Mouse (Mus musculus) forebrain, embryonic 13.5 days (tissue): ENCODE results near the gene Smpdl3b. TPM values are rescaled to one million over a fixed set of nuclear protein-coding genes. Genes with fewer than 3 reads are reported as not detected.
"Not testable (repeated sequence)": the region's sequence is repeated elsewhere in the genome, so short reads cannot be mapped to it uniquely, and the experiment has no call there.

Experiments used
- ATAC-seq: fragments of 200-750 bp; cut with Nextera tagmentation; 2 replicates; pipeline ENCODE4 v1.8.0; 2017
- H3K27ac ChIP-seq: fragments of 300-500 bp; sonication (generic); 2 replicates; pipeline ENCODE4 v1.5.1; 2015; ENCODE audit warnings: inconsistent platforms, mild to moderate bottlenecking, moderate library complexity
- H3K27me3 ChIP-seq: fragments of 300-500 bp; sonication (generic); 2 replicates; pipeline ENCODE4 v1.6.1; 2015; ENCODE audit warnings: mild to moderate bottlenecking, inconsistent platforms
- H3K36me3 ChIP-seq: fragments of 300-500 bp; sonication (generic); 2 replicates; pipeline ENCODE4 v1.6.1; 2015; ENCODE audit warnings: mild to moderate bottlenecking, inconsistent platforms; ENCODE audit not compliant: poor library complexity, severe bottlenecking
- H3K4me1 ChIP-seq: fragments of 300-500 bp; sonication (generic); 2 replicates; pipeline ENCODE4 v1.6.1; 2015; ENCODE audit warnings: inconsistent platforms
- H3K4me2 ChIP-seq: fragments of 300-500 bp; sonication (generic); 2 replicates; pipeline ENCODE4 v1.6.1; 2015; ENCODE audit warnings: inconsistent platforms, mild to moderate bottlenecking, moderate library complexity
- H3K4me3 ChIP-seq: fragments of 300-500 bp; sonication (generic); 2 replicates; pipeline ENCODE4 v1.5.1; 2015; ENCODE audit warnings: mild to moderate bottlenecking, inconsistent platforms
- H3K9ac ChIP-seq: fragments of 300-500 bp; sonication (generic); 2 replicates; pipeline ENCODE4 v1.6.1; 2015; ENCODE audit warnings: mild to moderate bottlenecking, inconsistent platforms
- H3K9me3 ChIP-seq: fragments of 300-500 bp; sonication (generic); replicated peaks from 2 replicates; pipeline ENCODE4 v1.6.1; 2016; ENCODE audit warnings: inconsistent platforms
- WGBS: fragments of 180-500 bp; shearing (Covaris S2); methylation state at CpG from one replicate; pipeline ENCODE4 v1.1.7; 2015; 5-methylcytosine and 5-hydroxymethylcytosine counted together
- polyA plus RNA-seq: library from polyadenylated mRNA; unstranded; fragments of >200 nt; fragmentation: Nextera tagmentation; extraction: Ambion mirVana; gene quantifications from 2 replicates; pipeline ENCODE4 v1.2.1, GENCODE M21; 2015

Smpdl3b gene
- polyA plus RNA-seq, 1 experiment from 2014 or later = 1.7 TPM

GRCm38 (mm10) chr4:132746911-132747517 is 10.0 kb downstream of the Smpdl3b start:
- 88% methylated on average over 9 of the region's 9 CpGs for WGBS
- Histone ChIP-seq H3K4me2 (no peak overlapping the region), H3K9me3 (no peaks in the 10 kb centered on the region)

GRCm38 (mm10) chr4:132743992-132744911 is 12.8 kb downstream of the Smpdl3b start:
- H3K27me3 ChIP-seq = no peaks in the 10 kb centered on the region
- no peak overlapping the region for H3K4me3 ChIP-seq
- H3K9me3 ChIP-seq = no peaks in the 10 kb centered on the region
- H3K4me1 ChIP-seq = 0 out of 2 replicates have a peak, but pooled peaks cover 9% of the 10 kb centered on the region
- no peak overlapping the region for H3K9ac ChIP-seq
- ATAC-seq = no peak
- WGBS = 75% methylated on average over 11 of the region's 11 CpGs
- H3K4me2 ChIP-seq = no peak overlapping the region
- peak overlapping the region; percentile 35; the same call in 1 of the 2 replicates for H3K27ac ChIP-seq
- H3K36me3 ChIP-seq = no peaks in the 10 kb centered on the region

More at GRCm38 (mm10) chr4:132746911-132747517, 10.0 kb downstream of the Smpdl3b start:
- H3K4me1 ChIP-seq = 0 out of 2 replicates have a peak, but pooled peaks cover 9% of the 10 kb centered on the region
- ATAC-seq = no peak
- H3K4me3 ChIP-seq = no peak overlapping the region
- H3K36me3 ChIP-seq = no peaks in the 10 kb centered on the region
- H3K9ac ChIP-seq = no peak overlapping the region
- H3K27ac ChIP-seq = no peak overlapping the region
- no peaks in the 10 kb centered on the region for H3K27me3 ChIP-seq

DNA sequence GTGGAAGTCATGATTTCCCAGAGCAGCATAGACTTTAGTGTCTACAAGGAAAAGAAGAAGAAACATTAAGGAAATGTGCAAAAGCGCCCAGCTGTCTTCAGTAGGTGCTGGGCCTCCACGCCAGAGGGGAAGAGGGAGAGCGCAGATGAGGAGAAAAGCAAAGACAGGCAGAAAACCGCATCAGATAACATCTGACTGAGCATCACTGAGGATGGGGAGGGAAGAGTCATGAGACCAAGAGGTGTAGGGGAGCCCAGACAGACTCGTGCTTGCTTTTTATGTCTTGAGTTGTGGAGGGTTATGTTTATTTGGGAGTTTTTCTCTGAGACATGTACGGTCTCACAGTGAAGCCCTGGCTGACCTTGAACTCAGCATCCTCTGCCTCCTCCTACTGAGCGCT is 15.6 kb downstream of the Smpdl3b start:
- Histone ChIP-seq H3K4me2 (no peak overlapping the region), H3K4me1 (0 out of 2 replicates have a peak, but pooled peaks cover 9% of the 10 kb centered on the region), H3K9ac (no peak overlapping the region), H3K36me3 (no peaks in the 10 kb centered on the region), H3K4me3 (no peak overlapping the region), H3K27me3 (no peaks in the 10 kb centered on the region), H3K9me3 (no peaks in the 10 kb centered on the region), H3K27ac (no peak overlapping the region)
- WGBS = 96% methylated on average over 7 of the region's 7 CpGs
- ATAC-seq = no peak

GRCm38 (mm10) chr4:132737154-132737553 is 19.9 kb downstream of the Smpdl3b start:
- H3K9me3 ChIP-seq, H3K4me2 ChIP-seq, H3K4me1 ChIP-seq, H3K27me3 ChIP-seq, H3K9ac ChIP-seq, H3K27ac ChIP-seq, H3K4me3 ChIP-seq, H3K36me3 ChIP-seq, ATAC-seq: not testable (repeated sequence)
- WGBS = 92% methylated on average over 9 of the region's 9 CpGs

DNA sequence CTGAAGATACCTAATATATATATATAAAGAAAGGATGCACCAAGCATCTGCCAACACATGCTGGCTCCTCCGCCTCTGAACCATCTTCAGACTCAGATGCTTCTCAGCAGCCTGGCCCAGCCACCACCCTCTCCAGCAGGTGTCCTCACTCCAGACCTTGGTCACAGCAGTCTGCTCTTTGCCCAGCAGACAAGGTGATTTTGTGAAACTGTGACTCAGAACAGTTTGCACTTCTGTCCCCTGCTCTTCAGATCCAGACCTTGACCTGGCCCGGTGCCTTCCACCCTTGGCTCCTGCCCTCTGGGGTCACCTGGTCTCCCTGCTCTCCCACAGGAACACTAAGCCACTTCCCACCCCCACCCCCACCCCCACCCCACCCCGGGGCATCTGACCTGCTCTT is 21.2 kb downstream of the Smpdl3b start:
- no peaks in the 10 kb centered on the region for H3K36me3 ChIP-seq
- no peak overlapping the region for H3K9ac ChIP-seq
- H3K4me1 ChIP-seq = peaks cover 9% of the 10 kb centered on the region
- no peaks in the 10 kb centered on the region for H3K9me3 ChIP-seq
- no peak for ATAC-seq
- WGBS = 76% methylated on average over 3 of the region's 3 CpGs
- no peak overlapping the region for H3K4me2 ChIP-seq
- H3K27ac ChIP-seq = no peak overlapping the region
- H3K27me3 ChIP-seq = no peaks in the 10 kb centered on the region
- H3K4me3 ChIP-seq = no peak overlapping the region

DNA sequence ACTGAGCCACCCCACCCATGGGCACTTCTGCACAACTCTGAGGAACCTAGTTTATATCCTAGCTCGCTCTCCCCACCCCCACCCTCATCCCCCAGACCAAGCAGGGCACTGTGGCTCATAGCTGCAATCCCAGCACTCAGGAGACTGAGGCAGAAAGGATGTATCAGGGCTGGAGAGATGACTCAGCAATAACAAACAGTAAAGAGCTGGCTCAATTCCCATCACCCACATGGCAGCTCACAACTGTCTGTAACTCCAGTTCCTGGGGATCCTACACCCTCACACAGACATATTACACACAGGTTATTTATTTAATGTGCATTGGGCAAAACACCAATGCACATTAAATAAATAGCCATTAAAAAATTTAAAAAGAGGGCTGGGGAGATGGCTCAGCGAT is 21.7 kb downstream of the Smpdl3b start:
- no peak for ATAC-seq
- Histone ChIP-seq H3K4me2 (no peak overlapping the region), H3K27ac (no peak overlapping the region), H3K9ac (no peak overlapping the region), H3K4me1 (peaks cover 9% of the 10 kb centered on the region), H3K27me3 (no peaks in the 10 kb centered on the region), H3K9me3 (no peaks in the 10 kb centered on the region), H3K4me3 (no peak overlapping the region), H3K36me3 (no peaks in the 10 kb centered on the region)
- 82% methylated on average over 2 of the region's 2 CpGs for WGBS

DNA sequence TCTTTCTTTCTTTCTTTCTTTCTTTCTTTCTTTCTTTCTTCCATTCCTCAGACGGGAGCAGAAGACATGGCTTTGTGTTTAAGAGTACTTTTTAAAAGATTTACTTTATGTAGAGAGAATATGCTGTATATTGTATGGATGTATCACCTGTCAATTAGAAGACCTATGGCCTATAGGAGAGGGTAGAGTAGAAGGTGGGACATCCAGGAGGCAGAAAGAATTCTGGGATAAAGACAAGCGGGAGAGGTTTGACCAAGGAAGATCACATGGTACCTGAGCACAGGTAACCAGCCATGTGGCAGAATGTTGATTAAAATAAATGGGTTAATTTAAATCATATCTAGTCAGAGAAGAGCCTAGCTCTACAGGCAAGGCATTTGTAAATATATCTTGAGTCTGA is 22.3 kb downstream of the Smpdl3b start:
- Histone ChIP-seq H3K27ac (no peak overlapping the region), H3K27me3 (no peaks in the 10 kb centered on the region), H3K4me1 (peaks cover 9% of the 10 kb centered on the region), H3K9ac (no peak overlapping the region), H3K36me3 (no peaks in the 10 kb centered on the region), H3K9me3 (no peaks in the 10 kb centered on the region), H3K4me3 (no peak overlapping the region), H3K4me2 (no peak overlapping the region)
- no peak for ATAC-seq
- WGBS = 96% methylated on average over 2 of the region's 2 CpGs

DNA sequence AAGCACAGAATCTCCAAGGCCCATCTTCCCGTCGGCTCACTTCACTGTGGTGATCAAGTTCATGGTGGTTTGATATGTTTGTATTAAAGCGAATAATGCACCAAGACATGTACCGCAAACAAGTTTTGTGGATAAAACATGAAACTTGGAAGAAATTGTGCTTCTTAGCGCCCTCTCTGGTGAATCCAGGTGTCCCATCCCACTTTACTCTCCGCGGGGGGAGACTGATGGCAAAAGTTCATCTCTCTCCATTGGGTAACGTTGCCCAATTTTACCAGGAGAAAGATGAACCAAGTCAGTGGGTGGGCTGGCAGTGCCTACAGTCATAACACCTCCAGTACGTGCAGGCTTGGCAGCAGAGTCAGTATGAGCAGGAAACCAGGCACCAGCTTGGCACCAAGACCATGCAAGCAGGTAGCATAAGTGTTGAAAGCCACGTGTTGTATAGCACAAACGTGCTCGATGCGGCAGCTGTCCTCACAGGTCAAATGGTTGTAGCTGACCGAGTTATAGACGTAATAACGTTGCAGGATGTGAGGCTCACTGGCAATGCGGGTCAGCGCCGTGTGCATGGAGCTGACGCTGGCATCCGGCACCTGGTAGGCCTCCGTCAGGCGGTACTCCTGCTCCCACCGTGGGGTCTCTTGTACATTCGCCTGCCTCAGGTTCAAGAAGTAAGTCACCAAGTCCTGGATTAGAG is 23.8 kb downstream of the Smpdl3b start:
- no peak overlapping the region for H3K9ac ChIP-seq
- no peak overlapping the region for H3K4me3 ChIP-seq
- WGBS = 91% methylated on average over 25 of the region's 25 CpGs
- H3K4me1 ChIP-seq = peaks cover 9% of the 10 kb centered on the region
- no peaks in the 10 kb centered on the region for H3K9me3 ChIP-seq
- no peaks in the 10 kb centered on the region for H3K36me3 ChIP-seq
- H3K4me2 ChIP-seq = no peak overlapping the region
- ATAC-seq = no peak
- no peaks in the 10 kb centered on the region for H3K27me3 ChIP-seq
- H3K27ac ChIP-seq = no peak overlapping the region

DNA sequence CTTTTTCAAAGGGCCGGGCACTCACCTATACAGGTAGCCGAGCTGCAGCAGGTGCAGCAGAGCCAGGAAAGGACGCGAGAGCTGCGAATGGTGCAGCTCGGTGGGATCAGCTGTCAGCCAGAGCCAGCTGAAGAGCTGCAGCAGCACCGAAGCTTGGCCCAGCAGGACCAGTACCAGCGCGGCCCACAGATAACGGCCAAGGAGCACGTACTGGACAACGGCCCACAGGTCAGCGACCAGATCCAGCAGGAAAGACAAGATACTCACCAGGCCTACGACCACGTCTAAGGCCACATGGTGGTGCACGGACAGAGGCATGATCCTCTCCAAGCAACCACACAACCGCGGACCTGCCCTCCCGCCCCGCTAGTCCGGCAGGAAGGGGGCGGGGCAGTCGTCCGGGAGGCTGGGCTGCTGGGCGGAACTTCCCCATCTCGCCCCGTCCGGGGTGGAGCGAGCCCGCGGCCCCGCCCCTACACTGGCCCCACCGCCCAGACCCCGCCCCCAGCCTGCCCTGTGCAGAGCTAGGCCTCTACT is 24.8 kb downstream of the Smpdl3b start, which contains the start of gene Xkr8:
Gene Xkr8, minus strand, starts transcription at position 399 of the 537 bp plus-strand sequence.
- Histone ChIP-seq H3K9ac (peak within 1 kb of the TSS; percentile 70), H3K27me3 (no peaks in the 10 kb centered on the region), H3K4me2 (peak within 1 kb of the TSS; percentile 87), H3K27ac (no peak within 1 kb of the TSS), H3K4me3 (peak within 1 kb of the TSS; percentile 59), H3K9me3 (no peaks in the 10 kb centered on the region), H3K36me3 (no peaks in the 10 kb centered on the region), H3K4me1 (peaks cover 9% of the 10 kb centered on the region)
- peak; percentile 95 for ATAC-seq
- WGBS = 2% methylated on average over 34 of the region's 34 CpGs

- H3K4me1 ChIP-seq = peaks cover 9% of the 10 kb centered on the region
- peak overlapping the region; percentile 87 for H3K4me2 ChIP-seq
- peak overlapping the region; percentile 70 for H3K9ac ChIP-seq
- WGBS = 54% methylated on average over 12 of the region's 12 CpGs
- H3K27me3 ChIP-seq = no peaks in the 10 kb centered on the region
- no peak overlapping the region for H3K27ac ChIP-seq
- peak overlapping the region; percentile 59 for H3K4me3 ChIP-seq
- ATAC-seq = no peak
- 0 out of 2 replicates have a peak, but pooled peaks cover 5% of the 10 kb centered on the region for H3K36me3 ChIP-seq
- no peaks in the 10 kb centered on the region for H3K9me3 ChIP-seq
These were observed 25.4 kb downstream of the Smpdl3b start for GRCm38 (mm10) chr4:132731616-132732015.

- WGBS = 92% methylated on average over 8 of the region's 8 CpGs
These were observed 28.8 kb downstream of the Smpdl3b start for GRCm38 (mm10) chr4:132728233-132728632.

More at GRCm38 (mm10) chr4:132728233-132728632, 28.8 kb downstream of the Smpdl3b start:
- no peak for ATAC-seq
- no peak overlapping the region for H3K9ac ChIP-seq
- no peak overlapping the region for H3K4me2 ChIP-seq
- no peaks in the 10 kb centered on the region for H3K27me3 ChIP-seq
- no peaks in the 10 kb centered on the region for H3K9me3 ChIP-seq
- H3K36me3 ChIP-seq = peaks cover 28% of the 10 kb centered on the region
- H3K4me3 ChIP-seq = no peak overlapping the region
- no peak overlapping the region for H3K27ac ChIP-seq
- peaks cover 9% of the 10 kb centered on the region for H3K4me1 ChIP-seq
